Mouse (Mus musculus): Measurements from ENCODE around the gene Stk40.

DNA sequence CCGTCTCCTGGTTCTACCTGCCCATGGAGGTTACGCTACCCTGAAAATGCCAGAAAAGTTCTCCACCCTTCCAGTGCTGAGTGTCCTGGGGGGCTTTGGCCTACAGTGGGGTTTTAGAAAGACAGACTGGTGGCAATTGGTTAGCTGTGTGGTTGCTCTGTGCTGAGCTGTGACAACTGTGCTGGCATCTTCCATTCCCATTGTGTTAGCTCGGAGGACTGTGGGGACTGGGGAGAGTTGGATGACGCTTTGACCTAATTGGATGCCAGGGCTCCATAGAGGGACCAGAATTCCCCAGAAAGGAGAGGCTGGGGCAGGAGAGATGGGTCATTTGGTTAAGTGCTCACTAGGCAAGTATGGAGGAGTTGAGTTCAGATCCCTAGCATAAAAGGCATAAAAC is 30.5 kb downstream of the Stk40 start:
- TF ChIP-seq POLR2A (IDR thresholded peaks at IDR 0.05; ENCODE audit: insufficient read depth, low read length) = no peak
- TF ChIP-seq CTCF (IDR thresholded peaks at IDR 0.05; ENCODE audit: low read depth, low read length) = no peak

All from ES-Bruce4 (cell line).